Mouse (Mus musculus) bone marrow, adult 2 months (tissue): ENCODE results near the gene Wwp2.

ENCODE experiments used
- CTCF ChIP-seq: fragments of 200-500 bp; IDR thresholded peaks from 2 replicates; pipeline ENCODE4 v1.5.1; 2011; ENCODE audit warnings: low read length, control low read depth; ENCODE audit not compliant: control insufficient read depth, insufficient read depth
- POLR2A ChIP-seq: fragments of 200-500 bp; IDR thresholded peaks from 2 replicates; pipeline ENCODE4 v1.6.1; 2011; ENCODE audit warnings: low read depth, mild to moderate bottlenecking, control low read depth, low read length, borderline replicate concordance; ENCODE audit not compliant: control insufficient read depth

DNA sequence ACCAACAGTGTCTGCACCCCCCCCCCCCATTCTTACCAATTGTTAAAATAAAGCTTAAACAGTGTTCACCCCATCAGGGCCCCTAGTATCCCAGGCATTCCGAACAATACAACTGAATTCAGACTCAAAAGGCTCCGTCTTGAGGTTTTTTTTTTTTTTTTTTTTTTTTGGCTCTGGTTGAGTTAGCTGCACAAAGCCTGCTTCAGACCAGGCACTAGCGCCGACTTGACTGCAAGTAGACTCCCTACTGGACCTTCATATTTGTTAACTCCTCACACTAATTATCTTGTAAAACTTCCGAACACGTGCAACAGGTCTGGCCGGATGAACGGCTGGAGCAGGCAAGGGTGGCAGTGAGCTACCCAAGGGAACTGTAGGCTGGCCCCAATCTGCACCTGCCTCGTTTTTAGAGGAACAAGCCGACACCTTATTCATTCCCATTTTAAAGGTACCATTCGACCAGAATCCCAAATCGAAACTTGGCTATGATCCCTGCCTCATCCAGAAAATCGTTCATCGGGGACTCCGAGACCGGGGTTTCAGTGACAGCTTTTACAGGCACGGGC, 151.3 kb downstream of the Wwp2 start:
- TF ChIP-seq POLR2A (no peak), CTCF (no peak)
